Mouse (Mus musculus) 416B (cell line): ENCODE measurements around the gene Ino80b.

ENCODE experiments used
- DNase-seq: peaks from one replicate; pipeline ENCODE4 v3.0.0; 2011; ENCODE audit warnings: low read depth

The Ino80b gene

DNA sequence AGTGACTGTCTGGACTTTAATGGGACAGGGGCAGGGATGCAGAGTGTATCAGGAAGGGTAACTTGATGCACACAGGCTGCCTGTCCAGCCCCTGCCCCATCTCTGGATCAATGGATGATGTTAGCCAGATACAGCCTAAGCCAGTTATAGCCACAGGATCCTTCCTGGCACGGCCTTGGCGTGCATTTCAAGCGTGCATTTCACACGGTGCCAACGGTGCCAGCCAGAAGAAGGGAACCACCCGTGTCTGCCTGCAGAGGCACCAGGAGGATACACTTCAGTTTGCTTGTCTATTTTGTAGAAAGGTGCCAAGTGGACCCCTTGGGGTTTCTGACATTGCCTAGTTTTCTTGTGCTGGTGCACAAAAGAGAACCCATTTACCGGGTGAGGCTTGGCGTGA is 14.8 kb upstream of the Ino80b start:
- DNase-seq = no peak

DNA sequence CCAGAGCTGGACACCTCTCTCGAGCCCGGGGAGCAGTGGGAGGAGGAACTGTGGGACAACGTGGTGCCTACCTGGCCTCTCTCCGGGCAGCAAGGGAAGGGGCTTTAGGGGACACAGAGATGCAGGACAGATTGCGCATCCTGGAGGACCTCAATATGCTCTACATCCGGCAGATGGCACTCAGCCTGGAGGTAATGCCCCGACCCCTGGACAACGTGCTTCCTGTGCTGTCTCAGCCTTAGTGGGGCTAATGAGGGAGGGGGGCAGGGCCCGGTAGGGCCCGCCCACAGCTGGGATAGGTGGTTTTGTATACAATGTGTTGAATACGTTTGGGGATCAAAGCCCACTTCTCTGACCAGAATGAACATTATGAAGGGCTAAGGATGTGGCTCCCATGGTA is 12.8 kb upstream of the Ino80b start:
- DNase-seq = peak; percentile 70

DNA sequence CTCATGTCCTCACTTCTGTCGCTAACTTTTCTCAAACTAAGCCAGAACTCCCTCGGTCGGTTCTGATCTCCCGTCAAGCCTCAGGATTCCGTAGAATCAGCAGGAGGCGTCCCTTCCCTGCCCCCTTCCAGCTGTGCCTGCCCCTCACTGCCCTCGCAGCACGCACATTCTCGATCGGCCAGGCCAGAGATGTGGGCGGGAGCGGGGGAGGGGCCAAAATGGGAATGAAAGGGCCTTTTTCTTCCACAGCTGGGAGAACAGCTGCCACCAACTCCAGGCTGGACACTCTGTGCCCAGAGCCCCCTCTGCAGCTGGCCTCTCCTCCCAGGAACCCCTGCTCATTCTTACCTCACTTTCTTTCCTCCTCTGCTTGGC is 12.3 kb upstream of the Ino80b start:
- DNase-seq = peak; percentile 83

DNA sequence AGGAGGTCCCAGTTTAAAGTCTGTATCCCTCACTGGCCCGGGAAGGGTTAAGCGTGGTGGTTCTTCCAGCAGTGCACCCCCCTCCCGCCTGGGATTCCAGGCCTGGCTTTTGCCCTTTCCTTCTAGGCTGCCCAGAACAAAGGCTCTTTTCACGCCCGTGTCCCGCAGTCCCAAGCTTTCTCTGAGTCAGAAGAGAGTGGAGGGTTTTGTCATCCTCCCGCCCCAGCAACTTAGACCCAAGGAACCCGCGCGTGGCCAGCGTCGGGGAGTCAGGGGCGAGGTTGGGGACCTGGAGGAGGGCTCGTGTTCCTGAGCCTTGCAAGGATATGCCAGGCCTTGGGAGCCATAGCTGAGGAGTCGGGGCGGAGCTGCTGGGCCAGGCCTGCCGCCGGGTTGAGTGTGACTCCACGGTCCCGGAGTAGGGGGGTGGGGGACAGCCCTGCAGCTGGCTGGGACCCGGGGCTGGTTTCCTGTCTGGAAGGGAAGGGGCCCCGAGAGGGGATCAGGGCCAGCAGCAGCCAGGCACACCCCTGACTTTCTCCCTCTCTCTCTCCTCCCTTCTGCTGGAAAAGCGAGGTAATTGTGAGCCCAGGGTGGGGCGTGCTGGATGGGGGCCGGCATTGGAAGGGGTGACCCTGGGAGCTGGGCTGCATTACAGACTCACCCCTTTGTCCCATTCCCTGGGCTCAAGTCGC is 11.8 kb upstream of the Ino80b start:
- DNase-seq = peak; percentile 67

DNA sequence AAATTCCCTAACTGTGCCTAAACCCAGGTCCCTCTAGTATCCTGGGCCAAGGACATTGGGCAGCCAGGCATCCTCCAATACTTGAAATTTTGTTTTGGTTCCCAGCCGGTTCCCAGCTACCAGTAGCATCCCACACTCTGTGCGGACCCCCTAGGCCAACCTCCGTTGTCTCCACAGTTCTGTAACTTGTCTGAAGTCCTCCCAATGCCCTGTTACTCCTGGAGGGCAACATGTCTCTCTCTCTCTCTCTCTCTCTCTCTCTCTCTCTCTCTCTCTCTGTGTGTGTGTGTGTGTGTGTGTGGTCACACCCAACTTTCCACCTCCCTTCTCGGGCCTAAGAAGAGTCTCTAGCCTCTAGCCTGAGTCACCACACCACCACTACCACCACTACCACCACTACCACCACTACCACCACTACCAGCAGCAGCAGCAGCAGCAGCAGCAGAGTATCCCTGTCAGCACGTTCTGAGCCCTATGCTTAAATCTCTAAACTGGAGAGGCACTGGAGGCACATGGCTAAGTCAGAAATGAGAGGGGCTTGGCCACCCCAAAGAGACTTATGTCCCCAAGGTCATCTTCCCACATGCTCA is 11.2 kb upstream of the Ino80b start:
- DNase-seq = peak; percentile 88

DNA sequence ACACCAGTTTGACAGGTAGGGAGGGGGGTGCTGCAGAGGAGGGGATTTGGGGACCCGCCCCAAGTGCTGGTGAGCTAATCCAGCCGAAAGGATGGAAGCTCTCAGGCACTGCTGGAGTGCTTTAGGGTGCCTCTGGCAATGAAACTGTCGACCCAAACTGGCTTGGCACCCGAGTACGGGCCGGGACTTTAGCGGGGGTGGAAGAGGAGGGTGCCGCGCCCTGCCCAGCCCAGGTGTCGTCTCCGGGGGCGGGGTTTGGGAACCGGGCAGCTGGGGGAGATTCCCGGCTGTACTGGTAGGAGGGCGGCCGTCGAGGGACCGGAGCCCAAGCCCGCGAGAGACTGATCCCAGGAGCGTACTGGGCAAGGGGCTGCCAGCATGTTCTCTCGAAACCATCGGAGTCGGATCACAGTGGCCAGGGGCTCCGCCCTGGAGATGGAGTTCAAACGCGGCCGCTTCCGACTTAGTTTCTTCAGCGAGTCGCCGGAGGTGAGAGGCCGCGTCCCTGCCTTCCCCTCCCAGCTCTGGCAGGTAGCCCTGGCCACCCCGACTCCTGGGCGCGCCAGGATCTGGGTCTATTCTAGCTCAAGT is 10.4 kb upstream of the Ino80b start:
- no peak for DNase-seq

DNA sequence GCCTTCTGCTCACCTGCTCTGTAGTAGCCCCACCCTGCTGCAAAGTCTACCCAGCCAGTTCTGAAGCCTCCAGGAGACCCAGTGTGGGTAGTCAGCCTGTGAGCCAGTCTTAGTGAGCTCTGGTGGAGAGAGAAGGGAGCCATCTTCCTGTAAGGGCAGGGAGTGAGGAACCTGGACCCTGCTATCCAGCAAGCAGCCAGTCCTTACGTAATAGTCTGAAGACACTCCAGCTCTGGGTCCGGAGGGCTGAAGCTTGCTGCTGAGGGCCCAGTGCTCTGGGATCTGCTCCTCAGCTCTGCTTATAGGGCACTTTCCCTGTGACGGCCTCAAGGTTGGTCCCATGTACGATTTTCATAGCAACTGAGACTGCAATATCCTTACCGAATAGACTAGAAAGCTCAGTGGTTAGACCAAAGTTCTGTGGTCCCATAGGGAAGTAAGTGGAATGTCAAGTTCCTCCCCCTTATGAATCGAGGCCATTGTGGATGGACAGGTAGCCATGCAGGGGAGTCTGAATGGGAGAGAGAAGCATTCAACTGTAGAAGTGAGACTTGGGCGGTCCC is 9.8 kb upstream of the Ino80b start, which contains the start of gene Rtkn:
Gene Rtkn, plus strand, starts transcription at position 513 of the 563 bp plus-strand sequence.
- no peak for DNase-seq

DNA sequence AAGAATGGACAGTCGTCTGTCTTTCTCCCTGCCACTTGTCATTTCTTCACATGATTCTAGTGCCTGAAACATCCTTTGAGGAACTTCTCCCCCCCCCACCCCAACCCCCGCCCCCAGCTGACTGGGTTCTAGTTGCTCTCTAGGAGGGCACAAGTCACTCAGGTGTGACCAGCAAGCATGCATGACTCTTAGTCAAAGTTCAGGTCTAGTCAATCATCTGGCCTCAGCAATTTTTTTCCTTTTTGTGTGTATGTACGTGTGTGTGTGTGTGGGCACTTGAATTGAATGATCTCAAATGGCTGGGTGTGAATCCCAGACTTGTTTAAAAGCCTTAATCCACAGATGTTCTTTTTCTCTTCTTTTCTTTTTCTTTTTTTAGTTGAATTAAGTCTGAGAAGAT is 9.0 kb upstream of the Ino80b start:
- no peak for DNase-seq

DNA sequence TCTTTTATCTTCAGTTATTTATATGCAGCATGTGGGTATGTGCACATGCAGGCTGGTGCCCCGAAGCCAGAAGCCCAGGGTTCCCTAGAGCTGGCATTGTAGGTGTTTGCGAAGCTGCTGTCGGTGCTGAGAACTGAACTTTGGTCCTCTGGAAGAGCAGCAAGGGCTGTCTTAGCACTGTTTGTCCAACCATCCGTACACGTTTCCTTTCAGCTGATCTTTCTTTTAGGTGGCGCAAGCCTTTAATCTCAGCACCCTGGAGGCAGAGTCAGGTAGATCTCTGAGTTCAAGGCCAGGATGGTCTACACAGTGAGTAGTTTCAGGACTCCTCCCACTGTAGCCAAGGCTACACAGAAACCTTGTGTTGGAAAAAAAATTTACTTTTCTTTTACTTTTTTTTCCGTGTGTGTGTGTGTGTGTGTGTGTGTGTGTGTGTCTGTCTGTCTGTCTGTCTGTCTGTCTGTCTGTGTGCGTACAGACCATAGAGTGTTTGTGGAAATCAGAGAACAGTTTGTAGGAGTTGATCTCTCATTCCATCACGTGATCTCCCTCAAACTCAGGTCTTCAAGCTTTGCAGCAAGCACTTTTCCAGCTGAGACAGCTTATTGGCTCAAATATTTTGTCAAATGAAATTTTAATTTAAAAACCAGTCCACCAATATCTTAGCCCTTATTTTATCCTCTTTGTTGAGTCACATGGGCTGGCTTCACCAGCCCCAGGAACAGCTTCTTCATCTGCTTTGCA is 7.1 kb upstream of the Ino80b start:
- DNase-seq = peak; percentile 38

DNA sequence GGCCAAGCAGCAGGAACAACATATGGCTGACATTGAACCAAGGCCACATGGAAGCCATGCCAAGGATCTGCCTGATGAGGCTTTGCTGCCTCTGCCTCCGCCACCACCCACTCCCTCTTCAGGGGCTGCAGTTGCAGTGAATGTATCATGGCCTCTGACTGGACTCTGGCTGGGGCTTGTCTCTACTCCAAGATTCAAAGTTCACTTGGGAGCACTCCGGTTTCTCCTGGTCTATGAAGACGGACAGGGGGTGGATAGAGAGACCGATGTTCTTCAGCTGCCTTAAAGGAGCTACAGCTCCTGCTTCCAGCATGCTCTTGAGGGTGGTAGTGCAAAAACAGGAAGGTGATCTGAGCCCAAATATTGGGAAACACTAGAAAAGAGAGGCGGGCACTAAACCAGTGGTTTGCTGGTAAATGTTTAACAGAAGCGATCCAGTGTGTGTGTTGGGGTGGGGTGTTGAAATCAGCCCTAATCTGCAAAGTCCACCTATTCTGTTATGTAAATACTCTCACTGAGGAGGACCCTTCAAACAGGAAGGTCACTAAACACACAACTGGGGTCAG is 6.3 kb upstream of the Ino80b start:
- peak; percentile 90 for DNase-seq

DNA sequence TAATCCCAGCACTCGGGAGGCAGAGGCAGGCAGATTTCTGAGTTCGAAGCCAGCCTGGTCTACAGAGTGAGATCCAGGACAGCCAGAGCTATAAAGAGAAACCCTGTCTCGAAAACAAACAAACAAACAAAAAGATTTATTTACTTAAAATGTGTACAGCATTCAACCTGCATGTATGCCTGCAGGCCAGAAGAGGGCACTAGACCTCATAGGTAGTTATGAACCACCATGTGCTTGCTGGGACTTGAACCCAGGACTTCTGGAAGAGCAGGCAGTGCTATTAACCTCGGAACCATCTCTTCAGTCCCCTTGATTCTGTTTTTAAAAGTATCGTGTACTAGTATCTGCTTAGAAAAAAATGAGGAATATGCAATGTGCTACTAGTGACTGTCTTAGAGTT is 2.2 kb upstream of the Ino80b start:
- DNase-seq = no peak

DNA sequence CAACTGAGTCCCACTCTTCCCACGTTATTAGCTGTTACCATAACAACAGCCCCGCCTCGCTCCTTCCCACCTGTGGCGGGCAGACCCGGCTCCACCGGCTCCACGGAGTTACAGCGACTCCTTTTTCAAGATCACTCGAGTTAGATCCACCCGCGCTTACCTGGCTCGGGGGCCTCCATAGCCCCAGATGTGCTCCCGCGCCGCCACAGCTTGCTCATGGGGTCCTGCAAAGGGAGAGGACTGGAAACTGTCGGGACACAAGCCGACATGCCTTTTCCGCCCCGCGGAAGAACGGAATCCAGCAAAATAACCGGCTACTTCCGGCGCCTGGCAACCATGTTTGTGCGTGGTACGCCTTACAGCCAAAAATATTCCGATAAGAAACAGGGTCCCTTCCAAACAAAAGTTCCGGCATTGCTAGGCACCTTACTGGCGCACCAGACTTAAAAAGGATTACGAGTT is 349 bp downstream of the Ino80b start:
- peak; percentile 99 for DNase-seq

DNA sequence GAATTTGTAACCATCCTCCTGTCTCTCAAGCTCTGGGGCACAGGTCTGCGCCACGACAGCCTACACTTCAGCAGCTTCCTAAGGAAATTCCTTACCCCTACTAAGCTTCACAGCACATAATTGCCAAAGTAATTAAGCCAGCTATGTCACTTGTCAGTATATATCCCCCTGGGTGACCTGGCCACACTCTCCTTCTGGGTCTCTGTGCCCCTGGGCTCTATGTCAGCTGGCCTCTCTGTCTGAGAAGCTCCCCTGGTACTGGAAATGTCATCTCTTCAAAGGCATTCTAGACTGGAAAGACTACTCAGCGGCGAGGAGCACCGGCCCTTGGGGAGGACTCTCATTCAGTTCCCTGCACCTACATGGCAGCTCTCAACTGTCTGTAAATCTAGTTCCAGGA is 2.3 kb downstream of the Ino80b start:
- DNase-seq = no peak

DNA sequence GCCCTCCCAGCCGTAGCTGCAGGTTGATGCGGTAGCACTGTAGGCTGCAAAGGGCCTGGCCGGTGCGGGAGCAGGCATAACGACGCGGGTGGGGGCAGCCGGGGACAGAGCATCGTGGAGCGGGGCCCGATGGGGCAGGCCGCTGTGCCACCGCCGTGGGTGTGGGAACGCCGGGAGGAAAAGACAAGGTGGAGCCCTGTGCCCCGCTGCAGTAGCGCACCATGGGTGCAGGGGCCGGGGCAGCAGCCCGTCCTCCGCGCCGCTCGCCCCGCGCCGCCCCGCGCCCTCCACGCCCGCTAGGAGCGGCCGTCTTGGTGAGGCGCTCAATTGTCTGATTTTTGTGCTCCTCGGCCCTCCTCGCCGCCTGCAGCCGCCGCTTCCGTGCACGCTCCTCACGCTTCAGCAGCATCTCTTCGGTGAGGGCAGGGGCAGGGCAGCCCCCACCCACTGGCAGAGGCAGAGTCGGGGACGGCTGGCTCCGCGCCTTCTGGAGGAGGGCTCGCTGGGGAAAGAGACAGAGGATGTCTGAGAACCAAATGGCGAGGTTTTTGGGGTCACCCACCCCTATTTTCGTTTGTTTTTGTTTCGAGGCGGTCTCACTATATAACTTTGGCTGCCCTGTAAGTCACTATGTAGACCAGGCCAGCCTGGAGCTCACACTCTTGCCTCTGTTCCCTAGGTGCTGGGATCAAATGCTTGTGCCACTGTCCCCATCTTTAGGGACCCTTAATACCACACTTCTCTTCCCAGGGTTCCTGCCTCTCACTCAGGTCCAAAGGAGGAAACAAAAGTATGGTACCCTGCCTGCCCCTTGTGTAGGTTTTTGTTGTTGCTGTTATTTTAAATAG is 3.1 kb downstream of the Ino80b start:
- DNase-seq = no peak

DNA sequence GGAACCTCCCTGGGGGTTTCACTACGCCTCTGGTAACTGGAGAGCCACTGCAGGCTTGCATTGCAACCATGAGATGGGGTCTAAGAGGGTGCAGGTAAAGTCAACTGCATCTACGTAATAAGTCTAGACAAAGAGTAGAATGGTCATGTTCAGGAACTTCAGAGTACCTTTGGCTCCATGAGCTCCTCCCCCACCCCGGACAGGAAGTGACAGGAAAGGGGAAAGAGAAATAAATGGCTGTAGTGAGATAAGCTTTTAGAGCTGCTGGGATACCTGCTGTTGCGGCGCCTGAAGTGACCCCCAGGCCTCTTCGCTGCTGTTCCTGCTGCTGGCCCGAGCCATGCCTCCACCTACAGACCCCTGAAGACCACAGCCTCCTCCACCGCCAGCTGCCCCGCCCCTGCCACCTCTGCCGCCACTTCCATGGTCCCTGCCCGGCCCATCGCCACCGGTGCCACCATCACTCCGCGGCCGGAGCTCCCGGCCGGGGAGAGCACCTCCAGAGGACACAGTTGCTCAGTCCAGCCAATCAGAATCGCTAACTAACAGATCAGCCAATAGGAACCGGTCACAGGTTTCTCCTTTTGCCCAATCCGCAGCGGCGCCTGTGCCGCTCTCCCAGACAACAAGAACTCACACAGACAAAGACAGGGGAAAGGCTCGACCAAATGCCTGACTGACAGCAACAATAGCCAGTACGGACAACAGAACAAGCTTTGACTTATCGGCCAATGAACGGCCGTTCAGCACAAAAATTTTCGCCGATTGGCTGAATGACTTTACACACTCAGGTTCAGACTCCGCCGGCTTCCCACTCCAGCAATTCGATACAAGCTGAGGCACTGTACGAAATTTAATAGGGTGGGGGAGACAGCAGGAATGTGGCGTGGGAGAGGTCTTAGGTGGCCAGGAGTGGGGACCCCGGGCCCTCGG is 4.0 kb downstream of the Ino80b start, which contains the start of gene Wbp1:
Gene Wbp1, minus strand, starts transcription at position 630 of the 933 bp plus-strand sequence.
- DNase-seq = peak; percentile 100

DNA sequence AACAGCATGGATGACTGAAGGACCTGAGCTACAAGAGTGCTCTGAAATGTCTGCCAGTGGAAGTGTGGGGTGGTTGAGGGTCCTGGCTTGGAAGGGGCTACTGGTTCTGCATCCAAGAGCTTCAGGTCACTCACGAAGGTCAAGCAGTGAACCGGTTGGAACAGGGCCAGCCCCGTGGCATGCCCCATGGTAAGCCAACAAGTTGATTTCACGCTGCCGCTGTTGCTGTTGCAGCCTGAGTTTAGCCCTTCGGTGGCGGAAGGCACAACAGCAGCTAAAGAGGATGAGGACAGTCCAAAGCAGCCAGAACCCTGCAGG is 5.5 kb downstream of the Ino80b start:
- DNase-seq = no peak

DNA sequence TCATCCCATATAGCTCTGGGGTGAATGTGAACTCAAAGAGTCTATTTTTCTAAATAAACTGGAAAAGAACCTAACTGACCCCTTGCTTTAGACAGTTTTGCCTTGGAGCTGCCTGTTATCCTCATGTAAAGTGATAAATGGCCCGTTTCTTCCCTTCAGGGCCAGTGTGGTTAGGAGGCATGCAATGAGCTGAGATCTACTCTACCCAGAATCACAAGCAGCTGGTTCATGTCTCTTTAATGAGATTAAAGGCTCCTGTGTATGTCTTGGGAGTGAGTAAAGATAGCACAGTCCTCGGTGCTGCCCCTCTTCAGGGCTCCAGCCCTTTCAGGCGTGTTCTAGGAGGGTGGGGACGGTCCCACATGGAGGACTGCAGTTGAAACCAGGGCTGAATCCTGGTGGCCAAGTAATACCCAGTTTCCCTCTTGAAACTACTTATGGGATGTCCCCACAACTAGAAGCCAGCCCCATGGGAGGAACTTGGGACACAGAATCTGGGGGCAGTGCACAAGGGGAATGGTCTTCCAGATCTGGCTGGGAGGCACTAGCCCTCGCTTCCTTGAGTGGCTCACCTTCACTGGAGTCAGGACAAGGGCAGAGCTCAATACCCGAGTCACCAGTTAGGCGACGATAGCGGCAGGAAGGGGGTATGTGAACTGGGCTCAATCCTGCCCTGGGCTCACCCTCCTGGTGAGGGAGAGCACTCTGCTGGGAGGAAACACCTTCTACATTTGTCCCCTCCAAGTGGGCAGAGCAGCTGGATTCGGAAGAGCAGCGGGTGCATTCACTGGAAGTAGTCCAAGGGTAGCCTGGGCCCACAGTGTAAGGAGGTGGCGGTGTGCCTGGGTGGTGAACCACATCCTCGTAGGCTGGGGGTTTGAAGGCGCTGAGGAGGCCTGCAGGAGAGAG is 6.2 kb downstream of the Ino80b start:
- peak; percentile 90 for DNase-seq

DNA sequence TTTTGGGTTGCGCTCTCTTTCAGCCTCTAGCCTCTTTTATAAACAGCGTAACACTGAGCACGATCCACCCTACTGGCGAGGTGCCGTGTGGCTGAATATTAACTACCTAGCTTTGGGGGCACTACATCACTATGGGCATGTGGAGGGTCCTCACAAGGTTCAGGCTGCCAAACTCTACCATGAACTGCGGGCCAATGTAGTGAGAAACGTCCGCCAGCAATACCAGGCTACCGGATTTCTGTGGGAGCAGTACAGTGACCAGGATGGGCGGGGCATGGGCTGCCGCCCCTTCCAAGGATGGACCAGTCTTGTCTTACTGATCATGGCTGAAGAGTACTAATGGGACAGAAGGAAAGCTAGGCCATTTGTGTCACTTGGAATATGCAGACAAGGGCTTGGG is 6.9 kb downstream of the Ino80b start:
- DNase-seq = no peak

DNA sequence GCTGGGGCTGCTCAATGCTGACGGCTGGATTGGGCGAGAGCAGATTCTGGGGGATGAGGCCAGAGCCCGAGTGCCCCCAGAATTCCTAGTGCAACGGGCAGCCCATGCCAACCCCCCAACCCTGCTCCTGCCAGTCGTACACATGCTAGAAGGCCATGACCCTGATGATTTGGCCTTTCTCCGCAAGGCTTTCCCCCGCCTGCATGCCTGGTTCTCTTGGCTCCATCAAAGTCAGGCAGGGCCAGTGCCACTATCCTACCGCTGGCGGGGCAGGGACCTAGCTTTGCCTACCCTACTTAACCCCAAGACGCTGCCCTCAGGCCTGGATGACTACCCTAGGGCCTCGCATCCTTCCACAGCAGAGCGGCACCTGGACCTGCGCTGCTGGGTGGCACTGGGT is 7.6 kb downstream of the Ino80b start:
- no peak for DNase-seq
